Mouse (Mus musculus) CH12.LX (cell line): ENCODE measurements around the gene Fasn. TPM values are rescaled to one million over a fixed set of nuclear protein-coding genes. Genes with fewer than 3 reads are reported as not detected.

Source experiments
- DNase-seq: peaks from one replicate; pipeline ENCODE4 v3.0.0-alpha.2; 2013; ENCODE audit errors: extremely low read depth
- H3K27ac ChIP-seq: 2 replicates; pipeline ENCODE4 v1.5.1; 2012; ENCODE audit warnings: low read depth, mild to moderate bottlenecking, control low read depth, moderate library complexity; ENCODE audit not compliant: insufficient read depth
- H3K27me3 ChIP-seq: replicated peaks from 2 replicates; pipeline ENCODE3; 2012; ENCODE audit warnings: inconsistent platforms
- H3K36me3 ChIP-seq, 2 experiments: replicated peaks in 1 of 2; 2 replicates each; pipeline versions ENCODE3 to v1.6.1; 2012; ENCODE audit warnings: inconsistent platforms in 1 of 2, low read length in 1 of 2, mild to moderate bottlenecking in 1 of 2, mixed read lengths in 1 of 2, moderate library complexity in 1 of 2; ENCODE audit not compliant: control insufficient read depth in 1 of 2, insufficient read depth in 1 of 2
- H3K4me1 ChIP-seq, 2 experiments: 2 replicates each; pipeline ENCODE4 v1.6.1; 2012; ENCODE audit warnings: inconsistent platforms in 1 of 2, moderate library complexity in 1 of 2; ENCODE audit not compliant: insufficient read depth in 2 of 2, control insufficient read depth in 1 of 2
- H3K4me2 ChIP-seq: 2 replicates; pipeline ENCODE4 v1.6.1; 2012; ENCODE audit warnings: low read depth, mild to moderate bottlenecking, control low read depth; ENCODE audit not compliant: poor library complexity, insufficient read depth, severe bottlenecking
- H3K4me3 ChIP-seq, 3 experiments: fragments of 150-350 bp in 1 of 3; sonication (generic) in 1 of 3; replicated peaks in 1 of 3; 2 replicates each; pipeline versions ENCODE3 to v1.5.1; 2011 to 2012; ENCODE audit warnings: low read depth in 2 of 3, low read length in 2 of 3, mild to moderate bottlenecking in 2 of 3, moderate library complexity in 2 of 3, control low read depth in 1 of 3, improper control_type of control experiment in 1 of 3, inconsistent platforms in 1 of 3, mixed read lengths in 1 of 3; ENCODE audit not compliant: poor library complexity in 1 of 3
- H3K79me2 ChIP-seq: replicated peaks from 2 replicates; pipeline ENCODE4 v1.6.1; 2012; ENCODE audit warnings: mild to moderate bottlenecking, moderate library complexity; ENCODE audit not compliant: control insufficient read depth, poor library complexity, insufficient read depth, severe bottlenecking; ENCODE audit errors: extremely low read depth
- H3K9ac ChIP-seq: 2 replicates; pipeline ENCODE4 v1.6.1; 2012; ENCODE audit warnings: low read depth, mild to moderate bottlenecking, control low read depth, moderate library complexity; ENCODE audit not compliant: insufficient read depth
- H3K9me3 ChIP-seq: replicated peaks from 2 replicates; pipeline ENCODE3; 2012; ENCODE audit warnings: low read length, inconsistent platforms, mixed read lengths
- BHLHE40 ChIP-seq: IDR thresholded peaks from 2 replicates; pipeline ENCODE4 v1.6.1; 2011; ENCODE audit warnings: mild to moderate bottlenecking, low read depth, low read length, improper control_type of control experiment
- CHD1 ChIP-seq: IDR thresholded peaks from 2 replicates; pipeline ENCODE4 v1.6.1; 2012; ENCODE audit warnings: low read depth, low read length, improper control_type of control experiment, inconsistent platforms
- CHD2 ChIP-seq: IDR thresholded peaks from 2 replicates; pipeline ENCODE4 v1.6.1; 2011; ENCODE audit warnings: low read length, improper control_type of control experiment
- CTCF ChIP-seq, 2 experiments: IDR thresholded peaks in 1 of 2; conservative IDR thresholded peaks in 1 of 2; 2 replicates each; pipeline ENCODE4 v1.5.1; 2011 to 2012; ENCODE audit warnings: low read depth in 2 of 2, low read length in 2 of 2, improper control_type of control experiment in 1 of 2, inconsistent platforms in 1 of 2, mild to moderate bottlenecking in 1 of 2, moderate library complexity in 1 of 2
- E2F4 ChIP-seq: IDR thresholded peaks from 2 replicates; pipeline ENCODE4 v1.6.1; 2011; ENCODE audit warnings: low read depth, low read length, improper control_type of control experiment; ENCODE audit not compliant: insufficient replicate concordance
- ELF1 ChIP-seq: IDR thresholded peaks from 2 replicates; pipeline ENCODE4 v1.6.1; 2014; ENCODE audit warnings: low read depth, mild to moderate bottlenecking, inconsistent platforms, low read length, improper control_type of control experiment
- EP300 ChIP-seq: IDR thresholded peaks from 2 replicates; pipeline ENCODE4 v1.6.1; 2011; ENCODE audit warnings: low read length, improper control_type of control experiment
- ETS1 ChIP-seq: conservative IDR thresholded peaks from 2 replicates; pipeline ENCODE4 v1.6.1; 2012; ENCODE audit warnings: low read depth, mild to moderate bottlenecking, inconsistent platforms, low read length, improper control_type of control experiment, moderate library complexity
- GABPA ChIP-seq: IDR thresholded peaks from 2 replicates; pipeline ENCODE4 v1.6.1; 2012; ENCODE audit warnings: low read depth, low read length, improper control_type of control experiment, inconsistent platforms; ENCODE audit not compliant: insufficient replicate concordance
- HCFC1 ChIP-seq: IDR thresholded peaks from 2 replicates; pipeline ENCODE4 v1.6.1; 2012; ENCODE audit warnings: low read depth, mild to moderate bottlenecking, inconsistent platforms, low read length, improper control_type of control experiment
- IRF4 ChIP-seq: IDR thresholded peaks from 2 replicates; pipeline ENCODE4 v1.6.1; 2014; ENCODE audit warnings: low read depth, mild to moderate bottlenecking, inconsistent platforms, low read length, improper control_type of control experiment
- JUN ChIP-seq: IDR thresholded peaks from 2 replicates; pipeline ENCODE4 v1.6.1; 2011; ENCODE audit warnings: low read depth, mild to moderate bottlenecking, low read length, improper control_type of control experiment, moderate library complexity; ENCODE audit not compliant: insufficient read depth
- JUND ChIP-seq: conservative IDR thresholded peaks from 2 replicates; pipeline ENCODE4 v1.6.1; 2011; ENCODE audit warnings: low read depth, low read length, improper control_type of control experiment
- KAT2A ChIP-seq: IDR thresholded peaks from 2 replicates; pipeline ENCODE4 v1.6.1; 2012; ENCODE audit warnings: low read length, improper control_type of control experiment, inconsistent platforms; ENCODE audit not compliant: insufficient replicate concordance
- MAFK ChIP-seq: IDR thresholded peaks from 2 replicates; pipeline ENCODE4 v1.6.1; 2011; ENCODE audit warnings: low read length, improper control_type of control experiment; ENCODE audit not compliant: insufficient replicate concordance
- MAX ChIP-seq: IDR thresholded peaks from 2 replicates; pipeline ENCODE4 v1.6.1; 2011; ENCODE audit warnings: low read length, improper control_type of control experiment
- MAZ ChIP-seq: IDR thresholded peaks from 2 replicates; pipeline ENCODE4 v1.6.1; 2012; ENCODE audit warnings: low read depth, mild to moderate bottlenecking, inconsistent platforms, low read length, improper control_type of control experiment, moderate library complexity
- MEF2A ChIP-seq: IDR thresholded peaks from 2 replicates; pipeline ENCODE4 v1.6.1; 2014; ENCODE audit warnings: low read depth, mild to moderate bottlenecking, inconsistent platforms, low read length, improper control_type of control experiment, borderline replicate concordance
- MXI1 ChIP-seq: IDR thresholded peaks from 2 replicates; pipeline ENCODE4 v1.6.1; 2011; ENCODE audit warnings: mild to moderate bottlenecking, low read depth, low read length, improper control_type of control experiment
- MYC ChIP-seq: IDR thresholded peaks from 2 replicates; pipeline ENCODE4 v1.6.1; 2011; ENCODE audit warnings: low read depth, mild to moderate bottlenecking, improper control_type of control experiment, low read length
- NELFE ChIP-seq: IDR thresholded peaks from 2 replicates; pipeline ENCODE4 v1.6.1; 2011; ENCODE audit warnings: low read depth, low read length, improper control_type of control experiment
- NRF1 ChIP-seq: IDR thresholded peaks from 2 replicates; pipeline ENCODE4 v1.6.1; 2014; ENCODE audit warnings: low read depth, mild to moderate bottlenecking, inconsistent platforms, low read length, improper control_type of control experiment, moderate library complexity
- PAX5 ChIP-seq: IDR thresholded peaks from 2 replicates; pipeline ENCODE4 v1.6.1; 2012; ENCODE audit warnings: low read length, inconsistent platforms, mixed read lengths
- POLR2A ChIP-seq: IDR thresholded peaks from 2 replicates; pipeline ENCODE4 v1.6.1; 2011; ENCODE audit warnings: low read depth, mild to moderate bottlenecking, improper control_type of control experiment, low read length
- POLR2AphosphoS2 ChIP-seq: IDR thresholded peaks from 2 replicates; pipeline ENCODE4 v1.6.1; 2011; ENCODE audit warnings: low read depth, low read length, improper control_type of control experiment
- RAD21 ChIP-seq: IDR thresholded peaks from 2 replicates; pipeline ENCODE4 v1.6.1; 2011; ENCODE audit warnings: low read depth, mild to moderate bottlenecking, low read length, improper control_type of control experiment, moderate library complexity
- RCOR1 ChIP-seq: conservative IDR thresholded peaks from 2 replicates; pipeline ENCODE4 v1.6.1; 2012; ENCODE audit warnings: low read depth, mild to moderate bottlenecking, inconsistent platforms, low read length, improper control_type of control experiment
- SIN3A ChIP-seq: IDR thresholded peaks from 2 replicates; pipeline ENCODE4 v1.6.1; 2012; ENCODE audit warnings: low read length, improper control_type of control experiment, inconsistent platforms
- SMC3 ChIP-seq: IDR thresholded peaks from 2 replicates; pipeline ENCODE4 v1.6.1; 2011; ENCODE audit warnings: low read depth, low read length, improper control_type of control experiment
- TBP ChIP-seq: conservative IDR thresholded peaks from 2 replicates; pipeline ENCODE4 v1.6.1; 2011; ENCODE audit warnings: low read depth, low read length, improper control_type of control experiment
- UBTF ChIP-seq: IDR thresholded peaks from 2 replicates; pipeline ENCODE4 v1.6.1; 2012; ENCODE audit warnings: low read depth, mild to moderate bottlenecking, inconsistent platforms, low read length, improper control_type of control experiment, moderate library complexity
- USF1 ChIP-seq: IDR thresholded peaks from 2 replicates; pipeline ENCODE4 v1.6.1; 2014; ENCODE audit warnings: low read depth, mild to moderate bottlenecking, inconsistent platforms, low read length, improper control_type of control experiment
- USF2 ChIP-seq: conservative IDR thresholded peaks from 2 replicates; pipeline ENCODE4 v1.6.1; 2011; ENCODE audit warnings: low read depth, low read length, improper control_type of control experiment
- ZC3H11A ChIP-seq: IDR thresholded peaks from 2 replicates; pipeline ENCODE4 v1.6.1; 2012; ENCODE audit warnings: low read depth, mild to moderate bottlenecking, inconsistent platforms, low read length, improper control_type of control experiment
- ZKSCAN1 ChIP-seq: IDR thresholded peaks from 2 replicates; pipeline ENCODE4 v1.6.1; 2012; ENCODE audit warnings: low read depth, inconsistent platforms, low read length, improper control_type of control experiment, borderline replicate concordance
- ZMIZ1 ChIP-seq: IDR thresholded peaks from 2 replicates; pipeline ENCODE4 v1.6.1; 2012; ENCODE audit warnings: low read depth, mild to moderate bottlenecking, inconsistent platforms, low read length, improper control_type of control experiment
- ZNF384 ChIP-seq: IDR thresholded peaks from 2 replicates; pipeline ENCODE4 v1.6.1; 2012; ENCODE audit warnings: low read depth, low read length, improper control_type of control experiment, inconsistent platforms
- dilution Hi-C: fragments of 300-500 bp; cut with MboI; formaldehyde crosslinking; loops from 2 replicates; pipeline ENCODE4 v1.14.3; 2020; ENCODE audit warnings: low sequenced_read_pairs; ENCODE audit not compliant: extremely low pct_unique_long_range_greater_than_20kb, extremely low pct_ligation_motif_present
- in situ Hi-C: fragments of 300-500 bp; cut with MboI; formaldehyde crosslinking; loops from 3 replicates; pipeline ENCODE4 v1.14.3; 2019; ENCODE audit warnings: low sequenced_read_pairs, low pct_ligation_motif_present, low pct_unique_long_range_greater_than_20kb, mixed read lengths
- polyA plus RNA-seq: library from polyadenylated mRNA; unstranded; fragments of >175 nt; gene quantifications from 2 replicates; pipeline ENCODE4 v1.2.1, GENCODE M21; 2012; ENCODE audit warnings: low read depth; ENCODE audit not compliant: insufficient read length
- total RNA-seq, 2 experiments: library from RNA; depleted of rRNA; stranded (reverse); fragments of 300-350 nt in 1 of 2; fragments of >200 nt in 1 of 2; gene quantifications; 2 replicates each; pipeline ENCODE4 v1.2.3; 2012 to 2014

The Fasn gene
- total and polyA plus RNA-seq, 3 experiments, result 116 to 300 (median 186) TPM

GRCm38 (mm10) chr11:120824787-120825288 is 491 bp upstream of the Fasn start (continued):
- TF ChIP-seq USF2 (no peak), ELF1 (no peak), POLR2A (no peak), MXI1 (no peak)

GRCm38 (mm10) chr11:120823551-120823947 is 798 bp downstream of the Fasn start:
- Histone ChIP-seq H3K27ac (peak overlapping the region; percentile 50), H3K9me3 (no peaks in the 10 kb centered on the region), H3K9ac (peak overlapping the region; percentile 80), H3K79me2 (peaks cover 33% of the 10 kb centered on the region), H3K36me3 (peaks cover 31 to 45% of the 10 kb centered on the region in 2 experiments), H3K4me2 (peak overlapping the region; percentile 83), H3K4me3 (peak overlapping the region; percentile 75 to 97 (median 89)), H3K4me1 (peaks cover 26 to 50% of the 10 kb centered on the region in 2 experiments), H3K27me3 (no peaks in the 10 kb centered on the region)
- TF ChIP-seq JUN (no peak), ZKSCAN1 (no peak), CHD2 (no peak), TBP (no peak), KAT2A (no peak), USF2 (no peak; the same call in 1 of the 2 replicates), MAZ (0 out of 2 replicates have a peak, but pooled peaks have one; percentile 47), JUND (no peak), NRF1 (no peak), MAFK (no peak), UBTF (no peak), MYC (peak; percentile 88), CTCF (conservative IDR thresholded peaks at IDR 0.05 in 1 of 2, IDR thresholded peaks at IDR 0.05 in 1 of 2; ENCODE audit: low read depth in 2 of 2, low read length in 2 of 2) (no peak), IRF4 (no peak), E2F4 (no peak), POLR2AphosphoS2 (no peak), ETS1 (no peak), MEF2A (no peak), MAX (peak; percentile 89), PAX5 (no peak), HCFC1 (no peak), SIN3A (peak; percentile 18; the same call in 1 of the 2 replicates), BHLHE40 (peak; percentile 38), GABPA (no peak), RCOR1 (0 out of 2 replicates have a peak, but pooled peaks have one; percentile 1), SMC3 (no peak), ZC3H11A (no peak), RAD21 (no peak), ELF1 (no peak; the same call in none of the 2 replicates), EP300 (no peak), MXI1 (peak; percentile 93), USF1 (peak; percentile 73), NELFE (no peak), ZNF384 (no peak), CHD1 (no peak), ZMIZ1 (no peak)
- peak; percentile 52 for DNase-seq
- in situ Hi-C loops (loop anchor here (5.0 kb wide), 1 partner anchor 64 kb away; no protein-coding TSS in a partner anchor), dilution Hi-C loops (no loop called here)
